Mouse (Mus musculus) midbrain, embryonic 14.5 days (tissue): ENCODE measurements around the gene Tcp10a. TPM values are rescaled to one million over a fixed set of nuclear protein-coding genes. Genes with fewer than 3 reads are reported as not detected.
"Not testable (repeated sequence)": the region's sequence is repeated elsewhere in the genome, so short reads cannot be mapped to it uniquely, and the experiment has no call there.

Experiments used
- ATAC-seq: fragments of 200-750 bp; cut with Nextera tagmentation; 2 replicates; pipeline ENCODE4 v1.8.0; 2017; ENCODE audit warnings: moderate number of reproducible peaks, moderate library complexity; ENCODE audit not compliant: low FRiP score, low TSS enrichment
- DNase-seq: peaks from one replicate; pipeline ENCODE4 v3.0.0-alpha.2; 2015
- H3K27ac ChIP-seq: fragments of 300-500 bp; sonication (generic); replicated peaks from 2 replicates; pipeline ENCODE4 v1.5.1; 2014; ENCODE audit warnings: mild to moderate bottlenecking, low read depth, low read length, moderate library complexity
- H3K27me3 ChIP-seq: fragments of 300-500 bp; sonication (generic); 2 replicates; pipeline ENCODE4 v1.6.1; 2014; ENCODE audit warnings: low read length, control low read depth, mixed read lengths; ENCODE audit not compliant: control insufficient read depth, insufficient read depth
- H3K36me3 ChIP-seq: fragments of 300-500 bp; sonication (generic); 2 replicates; pipeline ENCODE4 v1.6.1; 2014; ENCODE audit warnings: low read length, control low read depth; ENCODE audit not compliant: control insufficient read depth, insufficient read depth
- H3K4me1 ChIP-seq: fragments of 300-500 bp; sonication (generic); 2 replicates; pipeline ENCODE4 v1.6.1; 2014; ENCODE audit warnings: mild to moderate bottlenecking, antibody characterized with exemption, low read length, control low read depth; ENCODE audit not compliant: control insufficient read depth, insufficient read depth
- H3K4me2 ChIP-seq: fragments of 300-500 bp; sonication (generic); 2 replicates; pipeline ENCODE4 v1.6.1; 2014; ENCODE audit warnings: mild to moderate bottlenecking, low read length, moderate library complexity
- H3K4me3 ChIP-seq: fragments of 300-500 bp; sonication (generic); replicated peaks from 2 replicates; pipeline ENCODE4 v1.5.1; 2014; ENCODE audit warnings: low read depth, low read length
- H3K9ac ChIP-seq: fragments of 300-500 bp; sonication (generic); replicated peaks from 2 replicates; pipeline ENCODE4 v1.6.1; 2014; ENCODE audit warnings: mild to moderate bottlenecking, low read length, moderate library complexity
- H3K9me3 ChIP-seq: fragments of 300-500 bp; sonication (generic); 2 replicates; pipeline ENCODE4 v1.6.1; 2016; ENCODE audit warnings: low read length, control low read depth, mixed read lengths; ENCODE audit not compliant: control insufficient read depth
- WGBS: fragments of 180-500 bp; shearing (Covaris S2); extraction: QIAGEN DNeasy Blood & Tissue Kit; methylation state at CpG from one replicate; pipeline ENCODE4 v1.1.7; 2014; 5-methylcytosine and 5-hydroxymethylcytosine counted together
- polyA plus RNA-seq: library from polyadenylated mRNA; unstranded; fragments of >200 nt; fragmentation: Nextera tagmentation; extraction: Ambion mirVana; gene quantifications from 2 replicates; pipeline ENCODE4 v1.2.1, GENCODE M21; 2014

Tcp10a gene
- polyA plus RNA-seq = not detected in 2 replicates

DNA sequence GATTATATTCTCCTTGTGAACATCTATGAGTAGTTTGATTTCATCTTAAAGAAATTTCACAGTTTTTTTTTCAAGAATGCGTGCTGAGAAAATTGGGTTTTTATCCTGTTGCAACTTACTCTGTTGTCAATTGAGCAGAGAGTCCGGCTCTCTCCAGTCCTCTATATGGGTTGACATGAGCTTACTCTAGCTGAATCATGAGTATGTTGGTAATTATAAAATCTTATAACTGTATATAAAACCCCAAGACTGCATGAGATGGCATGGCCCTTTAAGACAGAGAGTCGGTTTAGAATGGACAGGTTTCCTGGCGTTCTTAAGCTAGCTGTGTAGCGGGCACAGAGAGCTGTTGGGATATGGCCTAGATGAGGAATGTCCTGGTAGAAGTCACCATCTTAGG, at the start of gene Tcp10a:
Tcp10a (plus strand) TSS at position 301 of the 400 bp plus-strand sequence.
- H3K9me3 ChIP-seq, H3K9ac ChIP-seq, H3K27me3 ChIP-seq, H3K36me3 ChIP-seq, H3K27ac ChIP-seq, H3K4me2 ChIP-seq, H3K4me3 ChIP-seq, DNase-seq, ATAC-seq, H3K4me1 ChIP-seq: not testable (repeated sequence)
- 96% methylated on average over 3 of the region's 5 CpGs for WGBS

- no peak overlapping the region for H3K27ac ChIP-seq
These were observed 45.7 kb upstream of the Tcp10a start for GRCm38 (mm10) chr17:7278702-7279242.

DNA sequence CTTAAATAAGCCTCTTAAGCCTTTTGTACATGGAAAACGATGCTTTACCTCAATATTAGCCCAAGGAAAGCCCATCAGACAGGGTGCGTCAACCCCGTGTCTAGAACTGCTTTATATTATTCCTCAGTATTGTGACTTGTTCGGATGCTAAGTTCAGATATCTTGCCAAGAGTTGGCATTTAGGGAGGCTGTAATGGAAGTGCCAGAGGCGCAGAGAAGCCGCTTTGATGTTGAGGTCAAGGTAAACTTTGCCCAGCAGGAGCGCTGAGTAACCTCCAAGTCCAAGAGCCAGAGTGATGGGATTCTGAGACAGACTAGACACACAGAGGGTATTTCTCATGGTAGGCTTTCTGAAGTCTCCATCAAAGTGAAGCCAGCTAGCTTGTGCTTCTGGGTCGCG, 45.2 kb upstream of the Tcp10a start:
- H3K27ac ChIP-seq = no peak overlapping the region

More at GRCm38 (mm10) chr17:7278702-7279242, 45.7 kb upstream of the Tcp10a start:
- Histone ChIP-seq H3K9me3 (no peaks in the 10 kb centered on the region), H3K36me3 (peaks cover 19% of the 10 kb centered on the region; the same call in 1 of the 2 replicates), H3K4me3 (no peak overlapping the region), H3K4me1 (no peaks in the 10 kb centered on the region), H3K9ac (no peak overlapping the region), H3K27me3 (no peaks in the 10 kb centered on the region), H3K4me2 (no peak overlapping the region)
- WGBS = 95% methylated on average over 15 of the region's 15 CpGs
- ATAC-seq (no peak), DNase-seq (no peak)

GRCm38 (mm10) chr17:7284297-7284910, 40.0 kb upstream of the Tcp10a start:
- peak overlapping the region; percentile 49; the same call in 1 of the 2 replicates for H3K27ac ChIP-seq
- H3K9me3 ChIP-seq = no peaks in the 10 kb centered on the region
- no peak overlapping the region for H3K4me3 ChIP-seq
- WGBS = 75% methylated on average over 8 of the region's 8 CpGs
- ATAC-seq (no peak), DNase-seq (peak; percentile 43)
- H3K9ac ChIP-seq = no peak overlapping the region
- H3K4me2 ChIP-seq = no peak overlapping the region
- peaks cover 15% of the 10 kb centered on the region for H3K36me3 ChIP-seq
- no peaks in the 10 kb centered on the region for H3K4me1 ChIP-seq
- H3K27me3 ChIP-seq = no peaks in the 10 kb centered on the region

More for the DNA sequence above, 45.2 kb upstream of the Tcp10a start:
- Histone ChIP-seq H3K9me3 (no peaks in the 10 kb centered on the region), H3K27me3 (no peaks in the 10 kb centered on the region), H3K36me3 (peaks cover 19% of the 10 kb centered on the region; the same call in 1 of the 2 replicates), H3K9ac (no peak overlapping the region), H3K4me1 (no peaks in the 10 kb centered on the region), H3K4me3 (no peak overlapping the region), H3K4me2 (no peak overlapping the region)
- DNase-seq = no peak
- 94% methylated on average over 9 of the region's 9 CpGs for WGBS
- ATAC-seq = no peak

GRCm38 (mm10) chr17:7285292-7285691, 39.2 kb upstream of the Tcp10a start:
- no peak overlapping the region for H3K4me2 ChIP-seq
- no peaks in the 10 kb centered on the region for H3K4me1 ChIP-seq
- no peak overlapping the region for H3K9ac ChIP-seq
- WGBS = 91% methylated on average over 12 of the region's 12 CpGs
- no peaks in the 10 kb centered on the region for H3K9me3 ChIP-seq
- H3K27me3 ChIP-seq = no peaks in the 10 kb centered on the region
- no peak overlapping the region for H3K4me3 ChIP-seq
- ATAC-seq (no peak), DNase-seq (no peak)
- H3K27ac ChIP-seq = no peak overlapping the region
- H3K36me3 ChIP-seq = peaks cover 15% of the 10 kb centered on the region

GRCm38 (mm10) chr17:7286422-7287050, 37.9 kb upstream of the Tcp10a start:
- Histone ChIP-seq H3K4me3 (no peak overlapping the region), H3K9ac (no peak overlapping the region), H3K27ac (peak overlapping the region; percentile 28; the same call in 1 of the 2 replicates), H3K36me3 (peaks cover 13% of the 10 kb centered on the region), H3K9me3 (no peaks in the 10 kb centered on the region), H3K4me1 (no peaks in the 10 kb centered on the region), H3K4me2 (no peak overlapping the region), H3K27me3 (no peaks in the 10 kb centered on the region)
- WGBS = 90% methylated on average over 12 of the region's 12 CpGs
- no peak for DNase-seq
- no peak for ATAC-seq

- 62% methylated on average over 11 of the region's 11 CpGs for whole genome bisulfite sequencing
- DNase-seq (peak; percentile 17), ATAC-seq (no peak; the same call in 1 of the 2 replicates)
- Histone ChIP-seq H3K4me1 (no peaks in the 10 kb centered on the region), H3K9me3 (no peaks in the 10 kb centered on the region), H3K36me3 (peaks cover 8% of the 10 kb centered on the region; the same call in 1 of the 2 replicates), H3K4me2 (no peak overlapping the region), H3K9ac (no peak overlapping the region), H3K27me3 (no peaks in the 10 kb centered on the region), H3K27ac (peak overlapping the region; percentile 49), H3K4me3 (no peak overlapping the region)
These were observed 32.3 kb upstream of the Tcp10a start for GRCm38 (mm10) chr17:7292012-7292684.

GRCm38 (mm10) chr17:7306278-7307196, 17.9 kb upstream of the Tcp10a start:
- H3K4me2 ChIP-seq, H3K27ac ChIP-seq, H3K36me3 ChIP-seq, DNase-seq, H3K9me3 ChIP-seq, H3K4me1 ChIP-seq, H3K9ac ChIP-seq, H3K4me3 ChIP-seq, H3K27me3 ChIP-seq: not testable (repeated sequence)
- peak; percentile 78 for ATAC-seq
- WGBS = 64% methylated on average over 8 of the region's 8 CpGs
